Mouse (Mus musculus): ENCODE data around the gene Tcp11. TPM values are rescaled to one million over a fixed set of nuclear protein-coding genes. Genes with fewer than 3 reads are reported as not detected.
A peak's percentile ranks its signal among the peaks of the same experiment; 100 is the strongest.

Gene Tcp11
- polyA plus RNA-seq (2016; fragmentation: Nextera tagmentation; extraction: Ambion mirVana): 0.68 and 0.85 TPM in 2 replicates

DNA sequence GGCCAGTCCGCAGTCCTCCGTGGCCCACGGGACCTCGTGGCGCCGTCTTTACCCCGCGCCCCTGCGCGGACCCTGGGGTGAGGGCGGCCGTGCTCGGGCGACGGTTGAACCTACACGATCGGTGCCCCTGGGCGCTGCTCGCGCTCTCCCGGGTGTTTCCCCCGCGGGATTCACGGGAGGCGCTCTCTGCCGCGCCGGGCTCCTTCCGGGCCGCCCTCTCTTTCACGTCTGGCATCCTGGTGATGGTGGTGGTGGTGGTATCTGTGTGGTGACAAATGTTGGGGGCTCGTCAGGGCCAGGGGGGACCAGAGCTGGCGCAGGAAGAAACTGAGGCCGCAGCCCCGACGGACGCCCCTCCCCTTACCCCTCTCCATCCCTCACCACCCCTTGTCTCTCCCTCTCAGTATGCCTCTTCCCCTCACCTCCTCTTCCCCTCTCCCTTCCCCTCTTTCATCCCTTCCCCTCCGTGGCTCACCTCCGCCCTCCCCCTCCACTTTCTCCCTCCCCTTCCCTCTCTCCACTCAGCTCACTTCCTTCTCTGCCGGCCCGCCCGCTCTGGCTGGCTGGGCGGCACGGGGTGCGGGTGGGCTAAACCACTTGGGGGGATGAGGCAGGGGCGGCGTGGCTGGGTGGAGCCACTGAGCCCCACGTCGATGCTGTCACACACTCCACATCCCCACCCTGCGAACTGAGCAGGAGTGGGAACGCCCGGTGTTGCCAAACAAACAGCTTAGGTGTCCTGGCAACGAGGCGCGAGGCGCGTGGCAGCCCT is at the start of gene Tcp11:
Gene Tcp11 (minus strand): TSS at position 595 of the 772 bp plus-strand sequence.
- DNase-seq (ENCODE audit: extremely low spot score, low spot score): peak; percentile 80
- no peaks in the 10 kb centered on the region for H3K9me3 ChIP-seq
- H3K36me3 ChIP-seq (replicated peaks): no peaks in the 10 kb centered on the region
- peak within 1 kb of the TSS; percentile 74 for H3K4me3 ChIP-seq
- H3K4me1 ChIP-seq: peaks cover 45% of the 10 kb centered on the region
- peak within 1 kb of the TSS; percentile 77 for H3K27ac ChIP-seq
- 1% methylated on average over 56 of the region's 57 CpGs for WGBS
- H3K27me3 ChIP-seq (ENCODE audit: poor library complexity, severe bottlenecking): peaks cover 63% of the 10 kb centered on the region

DNA sequence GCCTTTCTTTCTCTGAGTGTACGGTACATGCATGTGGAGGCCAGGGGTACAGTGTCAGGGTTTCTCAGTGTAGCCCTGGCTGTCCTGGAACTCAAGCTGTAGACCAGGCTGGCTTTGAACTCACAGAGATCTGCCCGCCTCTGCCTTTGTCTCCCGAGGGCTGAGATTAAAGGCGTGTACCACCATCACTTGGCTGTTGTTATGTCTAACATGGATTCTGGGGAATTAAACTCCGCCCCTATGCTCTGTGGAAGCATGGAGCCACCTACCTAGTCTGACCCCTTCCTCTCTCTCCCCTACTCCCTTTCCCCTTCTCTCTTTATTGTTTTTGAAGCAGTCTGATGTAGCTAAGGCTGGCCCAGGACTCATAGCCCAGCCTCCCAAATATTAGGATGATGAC is 49.4 kb upstream of the Tcp11 start:
- DNase-seq (ENCODE audit: extremely low spot score, low spot score): no peak
- H3K4me3 ChIP-seq: no peak overlapping the region
- peaks cover 38% of the 10 kb centered on the region for H3K4me1 ChIP-seq
- peaks cover 4% of the 10 kb centered on the region; the same call in 1 of the 2 replicates for H3K27me3 ChIP-seq (ENCODE audit: poor library complexity, severe bottlenecking)
- no peak overlapping the region for H3K27ac ChIP-seq
- WGBS: 85% methylated on average over 5 of the region's 5 CpGs
- no peaks in the 10 kb centered on the region for H3K36me3 ChIP-seq (replicated peaks)
- H3K9me3 ChIP-seq: no peaks in the 10 kb centered on the region

DNA sequence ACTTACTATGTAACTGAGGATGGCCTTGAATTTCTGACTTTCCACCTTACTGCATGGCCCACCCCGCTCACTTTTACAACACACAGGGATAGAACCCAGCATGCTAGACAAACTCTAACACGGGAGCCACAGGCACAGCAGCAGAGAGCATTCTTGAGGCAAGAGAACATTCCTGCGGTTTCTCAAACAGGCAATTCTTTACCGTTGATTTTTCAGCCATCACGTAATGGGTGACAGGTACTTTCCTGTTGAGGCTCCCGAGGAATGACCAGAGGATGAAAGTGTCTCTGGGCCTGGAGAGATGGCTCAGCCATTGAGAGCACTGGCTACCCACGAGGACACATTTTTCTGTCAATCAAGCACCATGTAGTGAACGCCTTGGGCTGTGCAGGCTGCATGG is 43.9 kb upstream of the Tcp11 start:
- Histone ChIP-seq H3K4me3 (no peak overlapping the region), H3K9me3 (no peaks in the 10 kb centered on the region), H3K4me1 (peaks cover 25% of the 10 kb centered on the region), H3K36me3 (replicated peaks) (no peaks in the 10 kb centered on the region), H3K27me3 (ENCODE audit: poor library complexity, severe bottlenecking) (peaks cover 7% of the 10 kb centered on the region; the same call in 1 of the 2 replicates), H3K27ac (peak overlapping the region; percentile 81)
- DNase-seq (ENCODE audit: extremely low spot score, low spot score): no peak
- 78% methylated on average over 8 of the region's 8 CpGs for WGBS

DNA sequence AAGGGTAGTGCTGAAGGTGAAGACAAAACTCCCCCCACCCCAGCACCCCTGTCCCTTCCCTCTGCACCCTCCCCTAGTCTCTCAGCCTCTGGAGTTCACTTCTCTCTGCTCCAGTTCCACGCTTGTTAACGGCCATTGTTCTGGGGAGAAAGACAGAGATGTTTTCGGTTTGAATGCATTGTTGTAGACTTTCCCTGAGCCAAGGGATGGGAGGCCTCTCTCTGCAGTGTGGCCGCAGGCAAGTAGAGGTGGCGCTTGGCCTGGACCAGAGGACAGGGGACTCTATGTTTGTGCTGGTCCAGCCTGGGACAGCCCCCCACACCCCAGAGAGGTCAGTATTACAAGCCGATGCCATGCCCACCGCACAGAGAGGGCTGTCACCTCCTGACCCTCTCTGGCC is 43.2 kb upstream of the Tcp11 start:
- Histone ChIP-seq H3K4me1 (peaks cover 22% of the 10 kb centered on the region), H3K36me3 (replicated peaks) (no peaks in the 10 kb centered on the region), H3K27me3 (ENCODE audit: poor library complexity, severe bottlenecking) (peaks cover 7% of the 10 kb centered on the region; the same call in 1 of the 2 replicates), H3K4me3 (no peak overlapping the region), H3K27ac (peak overlapping the region; percentile 81), H3K9me3 (no peaks in the 10 kb centered on the region)
- 16% methylated on average over 7 of the region's 7 CpGs for WGBS
- DNase-seq (ENCODE audit: extremely low spot score, low spot score): no peak

DNA sequence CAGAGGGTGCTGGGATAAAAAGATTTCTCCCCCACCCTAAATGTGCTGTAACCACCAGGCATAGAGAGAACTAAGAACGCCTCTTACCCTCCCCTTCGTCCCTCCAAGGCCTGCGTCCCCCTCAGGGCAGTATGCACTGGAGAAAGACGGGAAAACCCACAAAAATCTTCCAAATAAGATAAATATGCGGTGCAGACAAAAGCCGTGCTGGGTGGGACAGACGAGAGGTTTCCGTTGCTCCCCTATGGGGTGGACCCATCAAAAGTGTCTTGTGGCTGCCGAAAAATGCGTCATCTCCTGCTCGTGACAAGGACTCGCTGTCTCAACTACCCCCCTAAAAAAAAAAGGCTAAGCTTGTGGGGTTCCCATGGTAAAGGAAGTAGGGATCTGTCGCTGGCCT is 42.5 kb upstream of the Tcp11 start:
- no peaks in the 10 kb centered on the region for H3K36me3 ChIP-seq (replicated peaks)
- DNase-seq (ENCODE audit: extremely low spot score, low spot score): no peak
- H3K4me1 ChIP-seq: peaks cover 24% of the 10 kb centered on the region
- H3K4me3 ChIP-seq: no peak overlapping the region
- 59% methylated on average over 13 of the region's 13 CpGs for WGBS
- H3K27me3 ChIP-seq (ENCODE audit: poor library complexity, severe bottlenecking): peaks cover 7% of the 10 kb centered on the region; the same call in 1 of the 2 replicates
- no peaks in the 10 kb centered on the region for H3K9me3 ChIP-seq
- H3K27ac ChIP-seq: peak overlapping the region; percentile 81

DNA sequence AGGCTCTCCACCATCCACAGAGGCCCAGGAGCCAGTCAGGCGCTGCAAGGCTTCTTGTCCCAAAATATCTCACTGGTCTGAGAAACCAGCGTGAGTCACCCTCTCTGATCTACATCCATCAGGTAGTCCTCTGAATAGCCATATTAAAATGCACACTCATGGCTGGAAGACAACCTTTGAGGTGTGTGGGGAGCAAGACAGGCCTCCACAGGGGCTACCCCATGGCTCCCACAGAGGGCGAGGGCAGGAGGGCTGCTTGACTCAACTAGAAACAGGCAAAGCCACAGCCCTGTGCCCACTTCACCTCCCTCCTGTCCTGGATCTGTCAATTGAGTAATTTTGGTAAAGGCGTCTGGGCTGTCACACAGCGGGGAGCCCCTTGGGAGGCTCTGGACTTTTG is 40.0 kb upstream of the Tcp11 start:
- 83% methylated on average over 5 of the region's 5 CpGs for WGBS
- Histone ChIP-seq H3K4me1 (peaks cover 43% of the 10 kb centered on the region), H3K27me3 (ENCODE audit: poor library complexity, severe bottlenecking) (peaks cover 7% of the 10 kb centered on the region; the same call in 1 of the 2 replicates), H3K4me3 (no peak overlapping the region), H3K36me3 (replicated peaks) (no peaks in the 10 kb centered on the region), H3K27ac (peak overlapping the region; percentile 26; the same call in 1 of the 2 replicates), H3K9me3 (no peaks in the 10 kb centered on the region)
- DNase-seq (ENCODE audit: extremely low spot score, low spot score): no peak

DNA sequence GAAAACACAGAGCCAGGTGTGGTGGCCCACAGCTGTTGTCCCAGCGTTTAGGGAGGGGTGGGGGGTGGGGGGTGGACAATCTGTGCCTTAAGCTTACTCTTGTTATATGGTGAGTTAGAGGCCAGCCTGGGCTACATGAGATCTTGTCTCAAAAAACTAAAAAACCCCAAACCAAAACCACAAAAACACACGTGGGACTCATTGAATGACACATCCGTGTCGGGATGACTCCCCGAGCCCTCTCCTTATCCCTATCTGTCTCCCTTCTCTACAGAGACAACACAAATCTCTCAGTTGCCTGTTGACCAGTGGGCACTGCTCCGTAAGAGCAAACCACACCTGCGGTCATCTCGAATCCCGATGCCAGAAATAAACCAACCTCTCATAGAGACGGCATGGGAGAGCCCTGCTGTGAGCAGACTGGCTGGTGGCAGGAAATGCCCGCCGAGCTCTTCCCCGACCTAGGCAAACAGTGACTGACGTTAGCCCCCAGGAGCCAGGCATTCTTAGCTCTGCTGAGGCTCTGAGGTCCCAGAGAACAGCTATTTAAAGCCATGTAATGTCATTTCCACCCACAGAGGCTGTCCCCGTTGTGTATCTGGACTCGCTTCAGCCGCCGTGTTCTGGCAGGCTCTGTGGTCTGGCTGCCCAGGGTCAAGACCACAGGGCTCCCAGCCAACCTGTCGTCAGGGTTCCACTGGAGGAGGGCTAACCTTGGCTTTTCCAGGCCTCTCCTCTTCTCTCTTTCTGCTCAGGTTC is 37.2 kb upstream of the Tcp11 start:
- WGBS: 73% methylated on average over 19 of the region's 19 CpGs
- Histone ChIP-seq H3K27ac (peak overlapping the region; percentile 36), H3K27me3 (ENCODE audit: poor library complexity, severe bottlenecking) (0 out of 2 replicates have a peak, but pooled peaks cover 7% of the 10 kb centered on the region)

DNA sequence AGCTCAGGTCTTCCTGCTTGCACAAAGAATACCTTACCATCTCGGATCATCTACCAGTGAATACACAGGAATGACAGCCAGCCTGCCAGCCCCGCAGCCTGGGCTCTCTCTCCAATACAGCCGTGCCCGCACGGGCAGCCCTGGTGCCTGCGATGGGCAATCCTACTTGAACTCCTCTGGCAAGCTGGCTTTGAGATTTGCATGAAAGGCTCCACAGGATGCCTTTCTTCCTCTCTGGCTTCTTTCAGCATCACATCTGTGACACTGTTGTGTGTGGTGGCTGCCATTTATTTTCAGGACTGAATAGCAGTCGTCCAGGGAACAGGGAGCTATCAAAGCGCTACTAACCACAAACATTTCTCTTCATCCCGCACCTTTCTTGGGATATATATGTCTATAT is 35.9 kb upstream of the Tcp11 start:
- peaks cover 40% of the 10 kb centered on the region for H3K4me1 ChIP-seq
- H3K27ac ChIP-seq: peak overlapping the region; percentile 71
- no peak for DNase-seq (ENCODE audit: extremely low spot score, low spot score)
- H3K9me3 ChIP-seq: peaks cover 6% of the 10 kb centered on the region
- WGBS: 68% methylated on average over 9 of the region's 9 CpGs
- no peaks in the 10 kb centered on the region for H3K27me3 ChIP-seq (ENCODE audit: poor library complexity, severe bottlenecking)
- H3K36me3 ChIP-seq (replicated peaks): no peaks in the 10 kb centered on the region
- H3K4me3 ChIP-seq: no peak overlapping the region

More for the DNA sequence above, 37.2 kb upstream of the Tcp11 start:
- H3K4me3 ChIP-seq: no peak overlapping the region
- no peaks in the 10 kb centered on the region for H3K36me3 ChIP-seq (replicated peaks)
- peaks cover 37% of the 10 kb centered on the region for H3K4me1 ChIP-seq
- no peak for DNase-seq (ENCODE audit: extremely low spot score, low spot score)
- peaks cover under 1% of the 10 kb centered on the region for H3K9me3 ChIP-seq

DNA sequence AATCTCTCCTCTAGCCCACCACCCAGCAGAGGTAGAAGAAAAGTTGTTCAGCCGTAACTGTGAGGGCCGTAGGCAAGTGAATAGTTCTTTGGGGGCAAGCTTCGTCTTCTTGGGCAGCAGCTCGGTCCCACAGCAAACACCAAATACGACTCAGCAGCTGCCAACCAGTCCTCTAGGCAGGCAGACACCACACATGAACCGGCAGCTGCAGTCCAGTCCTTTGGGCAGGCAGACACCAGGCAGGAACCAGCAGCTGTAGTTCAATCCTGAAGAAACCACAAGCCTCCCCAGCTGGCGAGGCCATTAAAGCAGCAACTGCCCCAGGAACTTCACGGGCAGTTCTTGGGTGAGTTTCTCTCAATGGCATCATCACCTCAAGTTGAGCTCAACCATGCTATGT is 31.8 kb upstream of the Tcp11 start:
- 95% methylated on average over 8 of the region's 8 CpGs for WGBS
- Histone ChIP-seq H3K36me3 (replicated peaks) (0 out of 2 replicates have a peak, but pooled peaks cover 3% of the 10 kb centered on the region), H3K27ac (peak overlapping the region; percentile 56; the same call in 1 of the 2 replicates), H3K27me3 (ENCODE audit: poor library complexity, severe bottlenecking) (no peaks in the 10 kb centered on the region), H3K9me3 (peaks cover 11% of the 10 kb centered on the region), H3K4me3 (no peak overlapping the region), H3K4me1 (peaks cover 60% of the 10 kb centered on the region)
- no peak for DNase-seq (ENCODE audit: extremely low spot score, low spot score)

DNA sequence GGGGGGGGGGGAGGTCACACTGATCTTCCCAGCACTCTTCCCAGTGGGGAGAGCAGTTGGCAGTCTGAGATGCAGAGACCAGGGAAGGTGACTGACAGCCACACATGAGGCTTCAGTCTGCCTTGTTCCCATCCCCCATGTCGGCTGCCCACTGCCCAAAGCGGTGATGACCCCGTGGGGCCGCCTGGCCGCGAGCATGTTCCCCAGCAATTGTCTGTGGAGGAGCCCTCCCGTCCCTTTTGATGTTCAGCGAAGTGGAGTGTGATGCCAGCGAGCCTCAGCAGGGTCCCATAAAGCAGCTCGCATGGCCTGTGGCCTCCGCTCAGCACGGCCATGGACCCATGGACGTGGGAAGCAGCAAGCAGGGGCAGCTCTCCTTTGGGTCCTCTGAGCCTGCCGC is 26.8 kb upstream of the Tcp11 start:
- H3K27ac ChIP-seq: peak overlapping the region; percentile 83
- H3K4me3 ChIP-seq: peak overlapping the region; percentile 16

DNA sequence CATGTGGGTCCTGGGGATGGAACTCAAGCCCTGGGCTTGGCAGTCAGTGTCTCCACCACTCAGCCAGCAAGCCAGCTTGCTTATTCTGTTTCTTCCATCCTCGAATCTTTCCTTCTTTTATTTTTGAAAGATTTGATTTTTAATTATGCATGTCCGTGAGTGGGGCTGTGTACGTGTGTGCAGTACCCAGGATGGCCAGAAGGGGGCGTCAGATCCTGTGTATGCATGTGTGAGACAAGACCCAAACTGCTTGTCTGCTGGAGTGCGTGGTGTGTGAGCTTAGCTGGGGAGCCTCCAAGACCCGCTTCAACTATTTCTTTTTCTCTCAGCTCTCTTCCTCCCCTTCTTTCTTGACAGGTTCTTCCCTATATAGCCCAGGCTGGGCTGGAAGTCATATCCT is 25.9 kb upstream of the Tcp11 start:
- H3K9me3 ChIP-seq: peaks cover 5% of the 10 kb centered on the region
- WGBS: 85% methylated on average over 6 of the region's 6 CpGs
- 0 out of 2 replicates have a peak, but pooled peaks cover 7% of the 10 kb centered on the region for H3K27me3 ChIP-seq (ENCODE audit: poor library complexity, severe bottlenecking)
- H3K4me1 ChIP-seq: peaks cover 49% of the 10 kb centered on the region
- peak overlapping the region; percentile 83 for H3K27ac ChIP-seq
- DNase-seq (ENCODE audit: extremely low spot score, low spot score): no peak
- H3K36me3 ChIP-seq (replicated peaks): 0 out of 2 replicates have a peak, but pooled peaks cover 3% of the 10 kb centered on the region
- H3K4me3 ChIP-seq: no peak overlapping the region

More for the DNA sequence above, 26.8 kb upstream of the Tcp11 start:
- Histone ChIP-seq H3K36me3 (replicated peaks) (0 out of 2 replicates have a peak, but pooled peaks cover 3% of the 10 kb centered on the region), H3K27me3 (ENCODE audit: poor library complexity, severe bottlenecking) (0 out of 2 replicates have a peak, but pooled peaks cover 7% of the 10 kb centered on the region), H3K4me1 (peaks cover 43% of the 10 kb centered on the region), H3K9me3 (peaks cover 7% of the 10 kb centered on the region)
- peak; percentile 67 for DNase-seq (ENCODE audit: extremely low spot score, low spot score)
- WGBS: 14% methylated on average over 14 of the region's 14 CpGs

DNA sequence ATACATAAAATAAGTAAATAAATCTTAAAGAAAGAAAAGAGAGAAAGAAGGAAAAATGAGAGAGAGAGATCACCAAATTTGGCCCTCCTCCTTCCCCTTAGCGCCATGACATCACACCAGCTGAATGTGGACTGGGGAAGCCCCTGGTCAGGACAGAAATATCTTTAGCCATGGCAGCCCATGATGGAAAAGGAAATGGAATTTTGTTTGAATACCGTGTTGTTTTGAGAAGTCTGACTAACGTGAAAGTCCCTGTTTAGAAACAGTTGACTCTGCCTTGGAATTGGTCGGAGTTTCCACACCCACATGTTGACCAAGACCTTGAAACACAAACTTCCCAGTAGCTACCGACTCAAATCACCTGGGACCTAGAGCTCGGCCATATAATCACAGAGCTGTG is 24.0 kb upstream of the Tcp11 start:
- H3K9me3 ChIP-seq: peaks cover 11% of the 10 kb centered on the region
- H3K27ac ChIP-seq: 0 out of 2 replicates have a peak overlapping the region, but pooled peaks have one; percentile 83
- H3K4me3 ChIP-seq: no peak overlapping the region
- H3K36me3 ChIP-seq (replicated peaks): 0 out of 2 replicates have a peak, but pooled peaks cover 3% of the 10 kb centered on the region
- 0 out of 2 replicates have a peak, but pooled peaks cover 7% of the 10 kb centered on the region for H3K27me3 ChIP-seq (ENCODE audit: poor library complexity, severe bottlenecking)
- 92% methylated on average over 6 of the region's 6 CpGs for WGBS
- no peak for DNase-seq (ENCODE audit: extremely low spot score, low spot score)
- peaks cover 39% of the 10 kb centered on the region for H3K4me1 ChIP-seq
